Mouse (Mus musculus): ENCODE measurements around the gene Susd4. TPM values are rescaled to one million over a fixed set of nuclear protein-coding genes. Genes with fewer than 3 reads are reported as not detected.

Susd4 gene
- total RNA-seq, 2 experiments from 2014 or later: not detected

GRCm38 (mm10) chr1:182849556-182849955 lies 85.9 kb downstream of the Susd4 start:
- no peak for ATAC-seq (replicated peaks; ENCODE audit: poor library complexity, severe bottlenecking)

GRCm38 (mm10) chr1:182850080-182850479 lies 86.4 kb downstream of the Susd4 start:
- ATAC-seq (replicated peaks; ENCODE audit: poor library complexity, severe bottlenecking): no peak

GRCm38 (mm10) chr1:182852158-182852557 lies 88.5 kb downstream of the Susd4 start:
- ATAC-seq (replicated peaks; ENCODE audit: poor library complexity, severe bottlenecking): no peak

- ATAC-seq (replicated peaks; ENCODE audit: poor library complexity, severe bottlenecking): no peak
Measured at GRCm38 (mm10) chr1:182856636-182857035, 93.0 kb downstream of the Susd4 start.

- no peak for ATAC-seq (replicated peaks; ENCODE audit: poor library complexity, severe bottlenecking)
Measured at GRCm38 (mm10) chr1:182861671-182862358, 98.2 kb downstream of the Susd4 start.

- ATAC-seq (replicated peaks; ENCODE audit: poor library complexity, severe bottlenecking): no peak
Measured at GRCm38 (mm10) chr1:182863396-182863795, 99.7 kb downstream of the Susd4 start.

- peak; percentile 56 for ATAC-seq (replicated peaks; ENCODE audit: poor library complexity, severe bottlenecking)
Measured at GRCm38 (mm10) chr1:182867886-182868285, 104.2 kb downstream of the Susd4 start.

- peak; percentile 69 for ATAC-seq (replicated peaks; ENCODE audit: poor library complexity, severe bottlenecking)
Measured at GRCm38 (mm10) chr1:182868432-182869113, 104.9 kb downstream of the Susd4 start.

- no peak for ATAC-seq (replicated peaks; ENCODE audit: poor library complexity, severe bottlenecking)
Measured at GRCm38 (mm10) chr1:182869114-182869456, 105.4 kb downstream of the Susd4 start.

GRCm38 (mm10) chr1:182878156-182878555 lies 114.5 kb downstream of the Susd4 start:
- no peak for ATAC-seq (replicated peaks; ENCODE audit: poor library complexity, severe bottlenecking)

GRCm38 (mm10) chr1:182878719-182879118 lies 115.1 kb downstream of the Susd4 start:
- no peak for ATAC-seq (replicated peaks; ENCODE audit: poor library complexity, severe bottlenecking)

GRCm38 (mm10) chr1:182881246-182881645 lies 117.6 kb downstream of the Susd4 start:
- no peak for ATAC-seq (replicated peaks; ENCODE audit: poor library complexity, severe bottlenecking)

- no peak for ATAC-seq (replicated peaks; ENCODE audit: poor library complexity, severe bottlenecking)
Measured at GRCm38 (mm10) chr1:182882611-182883010, 119.0 kb downstream of the Susd4 start.

GRCm38 (mm10) chr1:182895698-182896097 lies 132.0 kb downstream of the Susd4 start:
- ATAC-seq (replicated peaks; ENCODE audit: poor library complexity, severe bottlenecking): peak; percentile 73

- ATAC-seq (replicated peaks; ENCODE audit: poor library complexity, severe bottlenecking): no peak
Measured at GRCm38 (mm10) chr1:182897071-182897470, 133.4 kb downstream of the Susd4 start.

- ATAC-seq (replicated peaks; ENCODE audit: poor library complexity, severe bottlenecking): no peak
Measured at GRCm38 (mm10) chr1:182897506-182898138, 134.0 kb downstream of the Susd4 start.

GRCm38 (mm10) chr1:182902095-182902494 lies 138.4 kb downstream of the Susd4 start:
- no peak for ATAC-seq (replicated peaks; ENCODE audit: poor library complexity, severe bottlenecking)

GRCm38 (mm10) chr1:182902906-182903305 lies 139.2 kb downstream of the Susd4 start:
- ATAC-seq (replicated peaks; ENCODE audit: poor library complexity, severe bottlenecking): no peak

- ATAC-seq (replicated peaks; ENCODE audit: poor library complexity, severe bottlenecking): no peak
Measured at GRCm38 (mm10) chr1:182905669-182906068, 142.0 kb downstream of the Susd4 start.

- ATAC-seq (replicated peaks; ENCODE audit: poor library complexity, severe bottlenecking): peak; percentile 88
Measured at GRCm38 (mm10) chr1:182908050-182909036, 144.7 kb downstream of the Susd4 start.
